Mouse (Mus musculus): ENCODE results near the gene Olfr354.

Olfr354 gene

DNA sequence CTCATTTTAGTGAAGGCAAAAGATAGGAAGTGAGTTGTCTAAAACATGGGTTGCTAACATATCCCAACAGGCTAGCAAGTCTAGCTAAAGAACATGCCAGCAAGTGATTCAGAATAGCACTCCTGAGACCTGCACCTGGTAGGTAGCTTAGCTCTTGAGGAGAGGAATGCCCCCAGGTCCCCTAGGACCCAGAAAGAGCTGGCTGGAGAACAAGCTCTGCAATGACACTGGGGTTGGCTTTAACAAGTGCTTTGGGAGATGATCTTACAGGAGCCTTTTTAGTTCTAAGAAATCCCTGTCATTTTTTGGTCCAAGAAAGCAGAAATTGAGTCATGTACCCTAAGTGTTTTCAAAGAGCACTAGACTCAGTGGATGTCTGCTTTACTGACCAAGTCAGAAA lies at the start of gene Olfr354:
Gene Olfr354, plus strand, starts transcription at position 301 of the 400 bp plus-strand sequence.
- DNase-seq (ENCODE audit: low spot score) = no peak

DNA sequence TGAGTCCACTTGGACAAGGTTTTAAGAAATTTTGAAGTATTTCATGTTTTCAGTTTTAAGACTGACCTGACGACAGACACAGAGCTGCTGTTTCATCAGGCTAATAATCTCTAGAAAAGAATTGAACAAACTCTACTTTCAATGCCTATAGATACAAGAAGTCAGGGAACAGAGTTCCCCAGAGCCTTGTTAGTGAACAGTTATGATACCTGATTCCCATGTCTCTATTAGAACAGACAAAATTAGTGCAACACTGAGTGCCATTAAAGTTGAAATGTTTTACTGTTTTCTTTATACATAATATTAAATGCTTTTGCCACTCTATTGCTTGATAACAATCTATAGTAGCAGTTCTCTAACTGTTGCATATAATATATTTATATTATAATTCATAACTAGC lies 42.9 kb upstream of the Olfr354 start, which contains the start of gene Olfr351:
Gene Olfr351, minus strand, starts transcription at position 101 of the 400 bp plus-strand sequence.
- DNase-seq (ENCODE audit: low spot score) = no peak

DNA sequence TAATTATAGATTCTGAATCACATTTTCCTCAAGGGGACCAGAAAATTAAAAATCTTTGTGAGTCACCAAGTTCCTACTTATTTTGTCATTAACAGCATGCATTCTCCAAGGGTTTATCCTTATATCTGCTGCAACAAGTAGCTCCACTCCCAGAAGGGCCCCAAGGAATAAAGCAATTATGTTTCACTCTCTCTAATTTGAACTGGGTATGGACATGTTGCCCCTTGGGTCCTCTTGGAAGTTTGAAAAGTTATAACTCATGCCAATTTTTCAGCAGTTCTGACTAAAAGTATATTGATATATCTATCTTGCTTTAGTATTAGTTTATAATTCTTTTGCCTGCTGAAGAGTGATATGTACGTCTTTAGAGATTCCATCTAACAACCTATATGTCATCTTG lies 37.3 kb upstream of the Olfr354 start, which contains the start of gene Olfr352:
Gene Olfr352, plus strand, starts transcription at position 301 of the 400 bp plus-strand sequence.
- no peak for DNase-seq (ENCODE audit: low spot score)

DNA sequence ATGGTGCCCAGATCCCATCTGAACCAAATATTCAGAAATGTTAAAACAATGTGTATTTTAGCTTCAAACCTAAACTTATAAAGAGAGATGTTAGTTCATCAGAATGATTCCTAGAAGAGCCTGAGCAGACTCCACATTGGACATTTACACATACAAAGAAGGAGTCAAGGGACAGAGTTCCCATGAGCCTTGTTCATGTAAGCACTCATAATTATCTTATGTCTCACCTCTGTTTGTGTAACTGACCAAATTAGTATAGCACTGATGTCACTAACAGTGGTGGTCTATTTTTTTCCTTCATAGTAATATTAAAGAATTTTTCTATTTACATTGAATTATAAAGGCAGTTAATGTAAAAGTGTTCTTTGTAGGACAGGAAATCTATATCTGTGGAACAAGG lies 12.6 kb upstream of the Olfr354 start, which contains the start of gene Olfr353:
Gene Olfr353, minus strand, starts transcription at position 101 of the 400 bp plus-strand sequence.
- no peak for DNase-seq (ENCODE audit: low spot score)

DNA sequence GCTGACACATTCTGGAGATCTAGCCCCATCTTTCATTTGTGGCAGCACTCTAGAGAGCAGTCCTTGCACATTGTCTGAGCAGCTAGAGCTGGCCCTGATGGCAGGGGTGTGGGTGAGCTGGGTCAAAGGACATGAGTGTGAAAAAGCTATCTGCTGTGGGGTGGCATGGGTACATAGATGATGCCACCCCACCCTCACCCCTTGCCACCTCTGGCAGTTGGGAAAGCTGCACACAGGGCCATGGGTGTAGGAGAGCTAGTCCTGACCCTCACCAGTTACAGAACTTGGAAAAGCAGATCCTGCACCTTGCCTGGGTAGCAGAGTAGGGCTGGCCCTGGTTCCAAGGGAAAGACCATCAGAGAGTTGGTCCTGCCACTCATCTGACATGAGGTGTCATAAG lies 8.4 kb upstream of the Olfr354 start:
- DNase-seq (ENCODE audit: low spot score) = no peak

DNA sequence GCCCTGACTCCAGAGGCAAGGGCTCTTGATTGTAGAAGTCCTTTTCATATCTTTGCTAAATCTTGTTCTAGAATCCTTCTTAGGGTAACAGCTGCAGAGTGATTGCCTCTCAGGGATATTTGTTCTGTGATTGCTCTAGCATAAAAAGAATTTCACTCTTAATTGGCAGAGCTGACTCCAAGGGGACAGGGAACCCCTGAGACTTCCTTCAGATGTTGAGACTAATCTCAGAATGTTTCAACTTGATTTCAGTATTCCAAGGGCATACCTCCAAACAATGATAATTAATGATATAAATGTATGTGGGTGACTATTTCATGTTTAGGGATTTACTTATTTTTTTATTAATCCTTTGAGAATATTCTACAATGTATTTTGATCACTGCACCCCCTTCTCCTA lies 23.3 kb downstream of the Olfr354 start, which contains the start of gene Olfr355:
Gene Olfr355, minus strand, starts transcription at position 101 of the 400 bp plus-strand sequence.
- no peak for DNase-seq (ENCODE audit: low spot score)

DNA sequence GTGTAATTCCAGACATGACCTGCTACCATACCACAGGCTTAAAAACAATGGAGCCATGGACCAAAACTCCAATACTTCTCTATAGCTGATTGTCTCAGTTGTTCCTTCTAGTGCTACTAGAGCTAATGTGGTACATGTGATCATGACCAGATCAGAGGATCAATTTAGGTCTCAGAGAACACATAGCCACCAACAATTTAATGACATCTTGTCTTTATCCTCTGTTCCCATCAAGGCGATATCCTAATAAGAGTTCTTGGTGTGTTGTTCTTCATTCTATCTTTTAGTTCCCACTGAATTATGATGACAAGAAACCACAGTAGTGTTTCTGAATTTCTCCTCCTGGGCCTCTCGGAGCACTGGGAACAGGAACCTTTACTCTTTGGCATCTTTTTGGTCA lies 31.3 kb downstream of the Olfr354 start, which contains the start of gene Olfr356:
Gene Olfr356, plus strand, starts transcription at position 301 of the 400 bp plus-strand sequence.
- DNase-seq (ENCODE audit: low spot score) = no peak
